ENCODE assay signal across 20 mouse cellular contexts in genomic region chr11:96175951-96176530, GRCm38 (mm10). TPM values are rescaled to one million over a fixed set of nuclear protein-coding genes. Genes with fewer than 3 reads are reported as not detected.
"Had no signal": no experiment of that assay in that cellular context is flagged by ENCODE, and none has a peak within 500 bp of the region (broad histone marks: within the 10 kb centered on the region; RNA-seq: fewer than 3 reads in every experiment).

No protein-coding gene starts in this region.

- ATAC-seq: midbrain, embryonic 13.5 days; midbrain, embryonic 15.5 days had no signal

- H3K9me3 ChIP-seq: midbrain, embryonic 10.5 days; midbrain, embryonic 13.5 days; midbrain, embryonic 15.5 days; neural tube, embryonic 12.5 days; stomach, embryonic 15.5 days had no signal

- DNase-seq: lung, adult 18-20 months; lung, embryonic 14.5 days; lung, postnatal 10 days; lung, postnatal 4 days; retina, postnatal 1 day; right cerebral cortex, adult 18-20 months; right cerebral cortex, postnatal 25 days; thymus, adult 2 months; thymus, postnatal 25 days; thymus, postnatal 4 days had no signal

- H3K4me2 ChIP-seq: lung, embryonic 14.5 days; midbrain, embryonic 13.5 days; midbrain, embryonic 15.5 days; neural tube, embryonic 12.5 days; stomach, embryonic 15.5 days had no signal

- H3K27ac ChIP-seq: midbrain, embryonic 10.5 days; midbrain, embryonic 13.5 days; midbrain, embryonic 15.5 days; neural tube, embryonic 12.5 days; stomach, embryonic 15.5 days; stomach, postnatal 0 days had no signal

- H3K4me3 ChIP-seq: midbrain, embryonic 10.5 days; midbrain, embryonic 13.5 days; midbrain, embryonic 15.5 days; myocyte; neural tube, embryonic 12.5 days; stomach, embryonic 15.5 days had no signal

- H3K4me1 ChIP-seq: midbrain, embryonic 13.5 days; midbrain, embryonic 15.5 days; neural tube, embryonic 12.5 days; stomach, embryonic 15.5 days had no signal

- H3K36me3 ChIP-seq: midbrain, embryonic 10.5 days; midbrain, embryonic 13.5 days; midbrain, embryonic 15.5 days; neural tube, embryonic 12.5 days; stomach, embryonic 15.5 days had no signal

- H3K9ac ChIP-seq: lung, embryonic 14.5 days; midbrain, embryonic 13.5 days; midbrain, embryonic 15.5 days; neural tube, embryonic 12.5 days; stomach, embryonic 15.5 days had no signal

RNA-seq across cellular contexts. Expression of gene Hoxb13, which starts 18.1 kb away (rescaled TPM):
- polyA plus RNA-seq: liver, embryonic 16.5 days; lung, embryonic 14.5 days; midbrain, embryonic 10.5 days; midbrain, embryonic 13.5 days; midbrain, embryonic 15.5 days; neural tube, embryonic 14.5 days; spleen, adult 2 months; stomach, embryonic 15.5 days; stomach, postnatal 0 days had no signal

RNA-seq across cellular contexts. Expression of gene Ttll6, which starts 42.5 kb away (rescaled TPM):
- polyA plus RNA-seq: liver, embryonic 16.5 days; midbrain, embryonic 10.5 days; myocyte; neural tube, embryonic 12.5 days; spleen, adult 2 months had no signal
